Mouse (Mus musculus) subcutaneous adipose tissue, adult 2 months (tissue): ENCODE results near the gene Gm7361. TPM values are rescaled to one million over a fixed set of nuclear protein-coding genes. Genes with fewer than 3 reads are reported as not detected.

ENCODE experiments used
- polyA plus RNA-seq: library from polyadenylated mRNA; depleted of rRNA; stranded (reverse); fragments of >200 nt; gene quantifications from 2 replicates; pipeline ENCODE4 v1.2.3, GENCODE M21; 2012; ENCODE audit warnings: low replicate concordance; rRNA removed

The Gm7361 gene
- polyA plus RNA-seq, result 0.04 TPM in 1 of 2 replicates, not detected in the other

DNA sequence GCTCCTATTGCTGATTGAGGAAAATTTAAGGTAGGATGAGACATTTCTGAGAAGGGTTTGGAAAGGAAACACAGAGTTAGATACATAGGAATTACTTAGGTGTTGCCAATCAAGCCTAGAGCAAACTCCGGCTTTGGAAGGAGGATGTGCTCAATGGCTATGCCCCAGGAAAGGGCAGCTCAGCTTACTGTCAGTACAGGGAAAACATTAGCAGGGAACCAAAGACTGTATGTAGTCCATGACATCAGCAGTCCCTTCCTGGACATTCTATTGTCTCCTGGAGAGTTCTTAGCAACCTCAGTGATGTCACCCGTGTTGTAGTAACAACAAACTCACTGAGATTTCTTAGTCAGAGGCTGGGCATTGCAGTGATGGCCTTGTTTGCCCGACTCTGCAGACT, at the start of gene Gm7361:
Gm7361 (plus strand) TSS at position 301 of the 400 bp plus-strand sequence.

Other genes with a start within 250 kb of the Gm7361 start
- not detected in 2 replicates for gene Gm5862, start 234.8 kb upstream of the Gm7361 start, polyA plus RNA-seq
- not detected in 2 replicates for gene Speer4a, start 218.1 kb upstream of the Gm7361 start, polyA plus RNA-seq
- gene Gm7347, start 199.1 kb upstream of the Gm7361 start, polyA plus RNA-seq, result not detected in 2 replicates
- gene Gm10471, start 168.4 kb upstream of the Gm7361 start, polyA plus RNA-seq, result not detected in 2 replicates
- gene 5031410I06Rik, start 152.3 kb upstream of the Gm7361 start, polyA plus RNA-seq, result not detected in 2 replicates
- gene Gm10220, start 136.3 kb upstream of the Gm7361 start, polyA plus RNA-seq, result not detected in 2 replicates